Mouse (Mus musculus): Measurements from ENCODE around the gene Derl3.

Gene Derl3

GRCm38 (mm10) chr10:75941042-75941824 lies 48.0 kb downstream of the Derl3 start:
- no peak for DNase-seq (ENCODE audit: extremely low read depth, low read depth)

GRCm38 (mm10) chr10:75942736-75943477 lies 49.7 kb downstream of the Derl3 start, which contains the start of gene Vpreb3:
Gene Vpreb3 (plus strand): TSS chr10:75943057.
- no peak for DNase-seq (ENCODE audit: extremely low read depth, low read depth)

- DNase-seq (ENCODE audit: extremely low read depth, low read depth), result no peak
Observed at GRCm38 (mm10) chr10:75944066-75944772, 51.0 kb downstream of the Derl3 start.

GRCm38 (mm10) chr10:75945213-75945612 lies 52.0 kb downstream of the Derl3 start:
- no peak for DNase-seq (ENCODE audit: extremely low read depth, low read depth)

Data from MEL-GATA-1-ER (cell line).